Mouse (Mus musculus): ENCODE data around the gene Tnfrsf1a.

The Tnfrsf1a gene

DNA sequence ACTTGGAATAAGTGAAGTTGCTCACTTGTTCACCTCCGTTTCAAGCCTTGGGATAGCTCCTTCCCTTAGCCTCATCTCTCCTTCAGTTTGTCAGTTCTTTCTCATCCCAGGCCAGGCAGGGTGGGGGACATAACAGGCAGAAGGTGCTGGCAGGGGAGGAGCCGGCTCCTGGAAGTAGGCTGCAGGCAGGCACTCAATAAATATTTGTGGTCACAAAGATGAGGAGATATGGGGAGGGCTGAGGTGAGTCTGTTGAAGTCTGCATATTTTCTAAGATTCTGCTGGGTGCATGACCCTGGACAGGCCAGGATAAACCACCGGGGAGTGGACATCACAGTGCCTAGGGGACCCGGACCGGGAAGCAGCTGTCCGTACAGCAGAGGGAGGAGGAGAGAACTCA is 25.6 kb upstream of the Tnfrsf1a start:
- no peak for DNase-seq (ENCODE audit: low spot score)

DNA sequence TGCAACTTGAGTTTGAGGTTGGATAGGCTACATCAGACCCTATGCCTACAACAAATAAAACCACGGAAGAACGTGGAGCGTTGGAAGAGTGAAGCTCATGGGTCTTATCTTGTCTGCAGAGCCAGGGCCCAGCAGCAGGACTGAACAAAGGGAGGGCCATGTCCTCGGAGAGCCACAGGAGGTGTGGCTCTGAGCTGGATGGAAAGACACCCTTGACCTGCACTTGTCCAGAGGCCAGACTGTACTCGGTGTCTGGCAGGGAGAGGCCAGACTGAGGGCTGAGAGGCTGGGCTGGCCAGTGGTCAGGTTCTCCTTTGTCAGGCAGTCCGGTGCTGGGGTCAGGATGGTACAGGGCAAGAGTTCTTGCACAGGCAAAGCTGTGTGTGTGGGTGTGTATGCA is 23.8 kb upstream of the Tnfrsf1a start:
- DNase-seq (ENCODE audit: low spot score): no peak

DNA sequence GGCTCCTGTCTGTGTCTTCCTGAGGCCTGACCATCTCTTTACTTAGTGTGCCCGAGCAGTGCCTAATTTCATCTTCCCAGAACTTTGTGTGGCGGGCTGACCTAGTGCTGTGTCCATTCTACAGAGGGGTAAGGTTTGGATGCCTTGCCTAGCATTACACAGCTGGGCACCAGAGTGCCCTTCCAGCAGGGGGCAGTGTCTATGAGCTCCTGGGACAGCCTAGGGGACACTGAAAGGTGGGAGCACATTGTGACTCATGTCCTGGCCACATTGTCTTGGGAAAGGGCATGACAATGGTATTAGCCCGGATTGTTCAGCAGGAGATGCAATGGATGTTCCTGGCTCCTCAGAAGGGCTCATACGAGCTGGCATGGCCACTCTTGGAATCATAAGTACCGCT is 20.9 kb upstream of the Tnfrsf1a start:
- DNase-seq (ENCODE audit: low spot score): no peak

DNA sequence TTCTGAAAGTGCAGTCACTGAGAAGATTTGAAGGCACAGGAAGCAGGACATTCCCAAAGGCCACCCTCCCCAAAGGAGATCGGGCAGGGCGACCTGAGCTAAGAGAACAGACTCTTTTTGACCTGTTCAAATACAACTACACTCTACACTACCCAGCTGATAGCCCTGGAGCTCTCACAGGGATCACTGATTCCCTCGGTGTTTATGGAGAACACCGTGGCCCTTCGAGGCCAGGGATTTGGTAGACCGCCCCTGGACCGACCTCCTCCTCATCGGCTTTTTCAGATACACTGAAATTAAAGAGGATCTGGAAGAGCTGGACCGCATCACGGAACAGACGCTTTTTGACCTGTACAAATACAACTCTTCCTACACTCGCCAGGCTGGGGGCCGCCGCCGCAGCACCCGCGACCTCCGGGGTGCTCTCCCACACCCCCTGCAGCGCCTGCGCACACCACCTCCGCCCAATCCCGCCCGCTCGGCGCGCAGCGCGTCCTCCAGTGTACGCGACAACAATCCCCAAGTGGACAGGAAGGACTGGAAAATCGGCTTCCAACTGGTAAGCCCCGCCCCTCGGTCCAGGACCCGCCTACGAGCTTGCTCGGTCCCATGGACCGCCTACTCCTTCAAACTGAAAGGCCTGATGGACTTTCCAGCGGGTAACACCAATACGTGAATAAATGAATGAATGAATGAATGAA is 18.4 kb upstream of the Tnfrsf1a start:
- DNase-seq (ENCODE audit: low spot score): peak; percentile 89

DNA sequence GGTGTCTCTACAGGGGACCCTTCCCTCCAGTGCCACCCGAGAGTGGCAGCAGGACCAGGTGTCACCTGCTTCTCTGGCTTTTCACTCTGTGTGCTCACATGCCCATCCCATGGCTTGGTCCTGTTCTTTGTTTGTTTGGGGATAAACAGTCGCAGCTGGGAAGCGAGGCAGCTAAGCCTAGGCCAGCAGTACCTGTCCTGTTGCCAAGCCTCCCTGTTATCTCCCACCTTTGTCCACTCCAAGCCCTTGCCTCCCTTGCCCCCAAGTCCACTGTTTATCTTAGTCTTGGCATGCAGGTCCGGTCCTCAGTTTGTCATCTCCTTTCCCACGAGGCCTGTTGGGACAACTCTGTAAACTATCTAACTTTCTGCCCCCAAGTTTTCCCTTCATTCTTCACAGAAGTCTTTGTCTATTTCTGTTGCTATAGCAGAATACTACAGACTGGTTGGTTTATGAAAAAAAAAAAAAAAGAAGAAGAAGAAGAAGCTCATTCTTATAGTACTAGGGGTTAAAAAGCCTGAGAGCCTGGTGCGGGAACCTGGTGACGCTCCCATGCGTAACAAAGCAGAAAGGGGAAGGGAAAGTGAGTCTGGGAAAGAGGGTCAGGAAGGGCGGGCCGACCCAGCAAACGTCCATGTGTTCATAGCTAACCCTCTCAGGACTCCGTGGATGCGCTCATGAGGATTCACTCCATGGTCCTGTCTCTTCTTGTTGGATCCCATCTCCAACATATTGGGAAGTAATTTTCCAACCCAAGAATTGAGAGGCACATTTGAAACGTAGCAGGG is 15.9 kb upstream of the Tnfrsf1a start:
- no peak for DNase-seq (ENCODE audit: low spot score)

DNA sequence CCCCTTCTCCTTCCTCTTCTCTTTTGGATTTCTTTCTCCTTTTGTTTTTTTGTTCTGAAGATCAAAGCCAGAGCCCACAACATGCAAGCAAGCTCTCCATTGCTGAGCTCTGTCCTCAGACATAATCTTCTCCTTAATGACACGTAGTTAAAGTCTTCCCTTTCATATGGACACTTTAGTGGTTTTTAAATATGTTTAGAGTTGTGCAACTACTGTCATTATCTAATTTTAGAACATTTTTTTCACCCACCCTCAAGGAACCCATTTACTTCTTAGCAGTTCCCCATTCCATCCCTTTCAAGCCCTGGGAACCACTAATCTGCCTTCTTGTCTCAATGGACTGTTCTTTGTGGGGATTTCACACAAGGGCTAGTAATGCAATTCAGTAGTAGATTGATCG is 14.8 kb upstream of the Tnfrsf1a start:
- DNase-seq (ENCODE audit: low spot score): no peak

DNA sequence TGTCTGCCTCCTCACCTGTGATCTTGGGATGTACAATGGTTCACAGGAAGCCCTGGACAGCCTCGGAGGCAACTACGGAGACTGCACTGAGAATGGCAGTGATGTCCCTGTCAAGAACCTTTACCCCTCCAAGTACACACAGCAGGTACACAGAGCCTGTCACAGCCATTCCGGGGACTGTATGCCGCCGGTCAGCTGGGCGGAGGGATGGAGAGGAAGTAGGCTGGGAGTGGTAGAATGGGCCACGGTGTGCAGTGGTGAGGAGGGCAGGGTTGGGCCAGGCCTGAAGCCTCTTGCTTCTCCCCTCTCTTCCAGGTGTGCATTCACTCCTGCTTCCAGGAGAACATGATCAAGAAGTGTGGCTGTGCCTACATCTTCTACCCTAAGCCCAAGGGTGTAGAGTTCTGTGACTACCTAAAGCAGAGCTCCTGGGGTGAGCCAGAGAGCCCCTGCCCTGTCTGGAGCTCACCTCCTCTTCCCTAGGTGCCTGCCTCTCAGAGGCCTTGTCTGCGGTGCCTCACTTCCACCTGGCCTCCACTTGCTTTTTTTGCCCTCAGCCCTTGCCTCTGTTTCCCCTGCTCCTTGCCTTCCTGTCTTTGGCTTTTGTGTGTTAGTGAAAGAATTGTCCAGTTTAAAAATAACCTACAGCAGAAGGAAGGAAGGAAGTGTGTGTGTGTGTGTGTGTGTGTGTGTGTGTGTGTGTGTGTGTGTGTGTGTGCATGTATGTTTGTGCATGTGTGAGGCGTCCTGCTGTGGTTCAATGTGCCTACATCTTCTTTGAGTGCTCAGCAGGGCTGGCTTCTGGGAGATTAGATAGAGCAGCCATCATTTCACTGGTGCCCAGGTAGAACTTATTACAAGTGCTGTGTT is 10.1 kb upstream of the Tnfrsf1a start:
- no peak for DNase-seq (ENCODE audit: low spot score)

DNA sequence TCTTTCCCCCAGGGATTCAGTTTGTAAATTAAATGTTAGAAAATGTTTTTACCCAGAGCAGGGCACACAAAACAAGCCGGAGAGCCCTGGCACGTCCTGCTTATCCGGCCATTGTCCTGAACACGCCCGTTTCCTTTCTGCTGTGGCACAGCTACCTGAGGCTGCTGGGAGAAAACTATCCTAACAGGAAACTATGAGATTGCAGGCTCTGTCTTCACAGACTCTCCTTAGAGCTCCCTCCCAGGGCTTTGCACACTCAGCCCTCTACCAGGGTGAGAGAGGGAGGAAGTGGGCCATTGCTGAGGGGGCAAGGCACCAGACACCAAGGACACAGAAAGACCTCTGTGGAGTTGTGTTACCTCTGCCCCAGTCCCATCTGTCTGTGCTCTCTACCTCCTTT is 8.9 kb upstream of the Tnfrsf1a start:
- no peak for DNase-seq (ENCODE audit: low spot score)

DNA sequence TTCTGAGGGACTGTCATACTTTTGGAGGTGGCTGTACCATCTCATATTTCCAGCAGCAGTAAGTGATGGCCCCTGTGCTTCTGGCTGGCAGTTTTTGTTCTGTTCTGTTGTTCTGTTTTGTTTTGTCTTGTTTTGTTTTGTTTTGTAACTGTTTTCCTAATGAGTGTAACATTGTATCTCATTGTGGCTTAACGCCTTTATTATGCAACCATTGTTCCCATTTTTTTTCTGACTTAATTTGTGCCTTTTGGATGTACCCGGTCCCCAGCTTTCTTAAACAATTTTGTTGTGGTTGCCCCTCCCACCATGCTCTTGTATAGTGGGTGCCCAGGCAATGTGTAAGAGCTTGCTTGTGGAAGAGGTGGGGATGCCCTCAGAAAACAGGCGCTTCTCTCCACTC is 7.0 kb upstream of the Tnfrsf1a start:
- no peak for DNase-seq (ENCODE audit: low spot score)

DNA sequence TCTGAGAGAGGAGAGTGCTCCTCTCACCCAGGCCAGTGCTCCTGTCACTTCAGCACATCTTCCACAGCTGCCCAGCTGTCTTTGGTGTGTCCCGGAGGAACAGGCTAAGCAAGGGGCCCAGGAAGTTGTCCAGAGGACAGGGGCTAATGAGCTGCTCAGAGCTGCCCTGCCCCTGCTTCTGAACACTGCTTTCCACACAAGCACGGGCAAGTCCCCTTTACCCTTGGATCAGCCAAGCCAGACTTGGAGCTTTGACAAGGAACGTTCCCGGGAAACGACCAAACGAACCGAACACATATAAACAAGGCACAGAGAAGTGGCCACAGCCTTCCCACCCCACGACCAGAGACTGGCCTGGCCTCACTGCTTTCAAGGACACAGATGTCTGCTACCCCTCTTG is 5.1 kb upstream of the Tnfrsf1a start:
- no peak for DNase-seq (ENCODE audit: low spot score)

DNA sequence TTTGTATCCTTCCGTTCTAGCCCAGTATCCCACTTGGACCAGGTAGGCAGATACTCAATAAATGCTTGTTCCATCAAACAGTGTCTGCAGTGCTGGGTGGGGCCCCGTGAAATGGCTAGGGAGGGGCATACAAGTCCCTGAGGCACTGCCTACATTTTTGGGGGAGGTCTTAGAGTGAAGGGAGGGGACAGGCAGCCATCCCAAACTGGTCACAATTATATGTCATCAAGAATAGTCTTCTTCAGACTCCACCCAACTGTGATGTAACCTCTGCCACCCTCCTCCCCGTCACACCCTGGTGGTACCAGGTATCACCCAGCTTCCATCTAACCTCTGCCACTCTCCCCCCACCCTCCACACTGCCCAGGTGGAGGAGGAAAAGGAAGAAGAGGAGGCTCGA is 4.3 kb upstream of the Tnfrsf1a start:
- DNase-seq (ENCODE audit: low spot score): no peak

DNA sequence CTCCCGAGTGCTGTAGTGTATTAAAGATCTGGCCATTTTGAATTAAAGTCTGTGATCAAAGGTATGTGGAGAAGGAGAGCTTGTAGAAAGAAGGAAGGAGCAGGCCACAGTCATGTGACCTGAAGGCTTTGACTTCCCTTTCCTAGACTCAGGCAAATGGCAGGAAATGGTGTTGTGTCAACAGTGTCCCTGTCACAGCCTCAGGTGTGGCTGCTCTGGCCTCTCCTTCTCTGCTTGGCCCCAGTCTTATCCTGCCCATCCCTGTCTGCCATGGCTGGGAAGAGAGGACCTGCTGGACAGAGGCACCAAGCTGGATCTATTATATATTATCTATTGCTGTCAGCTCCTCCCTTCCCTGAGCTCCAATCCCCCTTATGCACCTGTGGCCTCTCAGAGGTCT is 3.5 kb upstream of the Tnfrsf1a start:
- DNase-seq (ENCODE audit: low spot score): no peak

DNA sequence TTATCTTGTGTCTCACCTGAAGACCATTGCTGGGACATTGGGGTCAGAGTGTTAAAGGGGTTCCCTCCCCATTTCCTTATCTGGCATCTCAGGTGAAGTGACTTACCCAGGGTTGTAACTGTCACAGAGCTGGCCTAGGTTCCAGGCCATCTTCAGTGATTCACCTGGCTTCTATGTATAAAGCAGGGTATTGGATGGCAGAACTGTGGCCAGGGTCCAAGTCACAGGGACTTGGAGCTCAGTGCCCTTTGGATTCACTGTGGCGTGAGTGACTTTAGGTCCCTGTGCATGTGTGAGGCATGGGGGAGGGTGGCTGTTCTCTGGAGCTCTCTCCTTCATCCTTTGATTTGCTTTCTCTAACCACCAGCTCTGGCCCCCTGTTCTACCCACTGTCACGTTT is 3.1 kb upstream of the Tnfrsf1a start:
- no peak for DNase-seq (ENCODE audit: low spot score)

DNA sequence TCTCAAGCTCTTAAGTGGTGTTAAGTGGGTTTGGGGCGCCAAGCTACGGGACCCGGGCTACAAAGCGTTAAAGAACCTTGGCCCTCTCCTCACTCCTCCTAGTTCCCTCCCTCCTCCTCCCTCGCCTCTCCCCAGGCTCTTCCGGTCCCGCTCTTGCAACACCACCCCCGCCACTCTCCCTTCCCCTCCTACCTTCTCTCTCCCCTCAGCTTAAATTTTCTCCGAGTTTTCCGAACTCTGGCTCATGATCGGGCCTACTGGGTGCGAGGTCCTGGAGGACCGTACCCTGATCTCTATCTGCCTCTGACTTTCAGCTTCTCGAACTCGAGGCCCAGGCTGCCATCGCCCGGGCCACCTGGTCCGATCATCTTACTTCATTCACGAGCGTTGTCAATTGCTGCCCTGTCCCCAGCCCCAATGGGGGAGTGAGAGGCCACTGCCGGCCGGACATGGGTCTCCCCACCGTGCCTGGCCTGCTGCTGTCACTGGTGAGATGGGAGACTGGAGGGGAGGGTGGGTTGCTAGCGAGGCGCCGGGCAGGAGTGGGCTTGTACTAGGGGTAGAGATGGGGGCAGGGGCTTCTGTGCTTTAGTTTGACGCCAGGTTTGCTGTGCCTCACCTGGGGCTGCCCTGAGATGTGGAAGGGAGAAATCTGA is 541 bp downstream of the Tnfrsf1a start:
- DNase-seq (ENCODE audit: low spot score): peak; percentile 88

DNA sequence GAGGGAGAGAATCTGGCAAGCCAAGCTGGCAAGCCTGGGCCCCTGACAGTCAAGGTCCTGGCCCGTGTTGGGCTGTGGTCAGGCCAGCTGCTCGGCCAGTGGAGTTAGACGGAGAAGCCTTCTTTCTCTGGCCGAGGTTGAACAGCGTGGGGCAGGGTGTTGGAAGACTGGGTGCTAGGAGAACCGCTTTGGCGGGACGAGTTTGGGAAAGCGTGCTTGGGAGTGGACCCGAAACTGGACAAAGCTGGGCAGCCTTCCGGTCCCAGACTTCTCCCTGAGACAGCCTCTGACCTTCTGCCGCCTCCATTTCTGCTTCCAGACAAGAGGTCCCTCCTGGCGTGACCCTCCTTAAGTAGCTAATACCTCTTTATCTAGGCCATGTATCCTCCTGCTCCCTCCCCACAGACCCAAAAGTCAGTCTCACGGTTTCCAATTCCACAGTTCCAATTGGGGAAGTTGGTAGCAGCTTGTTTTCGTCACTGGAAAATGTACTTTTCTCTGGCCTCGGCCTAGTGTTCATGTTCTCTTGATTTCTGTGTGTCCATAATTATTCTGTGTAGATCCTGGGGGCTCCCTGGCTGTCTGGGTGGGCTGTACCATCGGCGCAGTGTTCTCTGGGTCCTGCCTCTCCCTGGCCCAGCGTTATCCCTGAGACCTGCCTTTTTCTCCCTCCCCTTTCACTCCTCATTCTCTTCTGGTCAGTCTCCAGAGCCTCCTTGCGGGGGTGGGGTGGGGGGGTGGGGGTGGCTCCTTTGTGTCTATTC is 1.3 kb downstream of the Tnfrsf1a start:
- DNase-seq (ENCODE audit: low spot score): no peak

DNA sequence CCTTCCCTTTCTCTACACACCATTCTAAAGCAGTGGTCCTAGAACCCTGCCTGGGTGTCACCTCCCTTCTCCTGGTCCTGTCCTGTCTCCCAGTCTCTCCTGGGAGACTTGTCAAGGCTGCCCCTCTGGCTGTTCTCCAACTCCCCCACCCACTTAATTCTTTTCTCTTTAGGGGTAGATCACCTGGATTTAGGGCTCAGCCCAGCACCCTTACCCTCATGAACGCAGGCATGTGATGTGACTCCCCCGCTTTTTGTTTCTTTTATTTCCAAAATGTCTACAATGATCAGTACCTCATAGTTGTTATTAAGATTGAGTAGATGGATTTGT is 1.8 kb downstream of the Tnfrsf1a start:
- no peak for DNase-seq (ENCODE audit: low spot score)

DNA sequence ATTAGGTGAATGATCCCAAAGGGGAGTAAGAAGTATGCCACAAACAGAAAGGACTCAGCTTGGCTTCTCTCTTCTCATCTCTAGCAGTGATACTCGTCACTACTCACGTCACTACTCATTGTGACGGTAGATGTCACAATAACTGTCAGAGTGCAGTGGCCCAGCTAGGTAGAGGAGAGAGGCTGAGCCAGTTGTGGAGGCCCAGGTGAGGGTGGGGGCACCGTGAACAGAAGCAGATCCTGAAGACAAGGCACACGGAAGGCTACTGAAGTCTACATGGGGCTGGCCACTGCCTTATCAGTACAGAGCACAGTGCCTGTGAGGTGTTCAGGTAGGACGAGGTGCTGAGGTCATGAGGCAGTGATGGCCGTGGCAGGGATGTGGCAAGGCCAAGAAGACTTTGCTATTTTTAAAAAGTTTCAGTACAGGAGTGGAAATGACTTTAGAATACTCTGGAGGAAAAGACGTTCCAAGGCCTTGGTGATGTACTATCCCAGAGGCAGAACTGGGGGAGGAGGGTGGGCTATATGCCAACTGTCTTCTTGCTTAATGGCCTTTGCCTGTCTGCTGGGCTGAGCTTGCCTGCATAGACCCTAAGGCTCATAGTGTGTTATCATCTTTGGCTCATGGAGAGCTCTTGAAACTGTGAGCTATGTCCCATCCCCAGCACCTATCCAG is 2.3 kb downstream of the Tnfrsf1a start:
- no peak for DNase-seq (ENCODE audit: low spot score)

DNA sequence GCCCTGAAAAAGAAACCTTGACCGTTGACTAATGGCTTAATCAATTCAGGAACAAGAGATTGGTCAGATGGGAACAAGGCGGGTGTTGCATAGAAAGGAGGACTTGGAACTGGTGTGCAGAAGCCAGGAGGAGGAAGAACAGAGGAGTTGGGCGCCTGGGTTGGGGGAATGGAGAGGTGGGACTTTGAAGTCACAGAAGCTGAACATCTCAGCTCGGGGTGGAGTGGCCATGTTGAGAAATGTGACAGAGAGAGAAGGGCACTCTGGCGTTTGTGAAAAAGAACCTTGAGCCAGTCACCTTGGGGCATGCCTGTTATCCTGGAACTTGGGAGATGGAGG is 2.9 kb downstream of the Tnfrsf1a start:
- no peak for DNase-seq (ENCODE audit: low spot score)

DNA sequence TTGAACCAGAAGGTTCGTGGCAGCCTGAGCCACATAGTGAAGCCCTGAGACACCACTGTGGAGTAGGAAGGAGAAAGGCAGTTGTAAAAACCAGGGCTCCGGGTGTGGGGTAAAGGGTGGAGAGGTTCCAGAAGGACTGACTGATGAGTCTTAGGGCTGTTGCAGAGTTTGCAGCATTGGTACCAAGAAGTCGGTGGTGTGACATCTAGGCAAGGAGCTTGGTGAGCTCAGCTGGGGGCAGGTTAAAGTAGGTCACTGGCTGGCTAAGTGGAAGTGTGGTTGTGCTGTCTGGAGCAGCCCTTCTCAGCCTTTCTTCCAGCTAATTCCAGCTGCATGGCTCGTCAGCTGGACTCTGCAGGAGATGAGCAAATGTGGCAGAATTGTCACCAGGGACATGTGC is 3.6 kb downstream of the Tnfrsf1a start:
- no peak for DNase-seq (ENCODE audit: low spot score)

DNA sequence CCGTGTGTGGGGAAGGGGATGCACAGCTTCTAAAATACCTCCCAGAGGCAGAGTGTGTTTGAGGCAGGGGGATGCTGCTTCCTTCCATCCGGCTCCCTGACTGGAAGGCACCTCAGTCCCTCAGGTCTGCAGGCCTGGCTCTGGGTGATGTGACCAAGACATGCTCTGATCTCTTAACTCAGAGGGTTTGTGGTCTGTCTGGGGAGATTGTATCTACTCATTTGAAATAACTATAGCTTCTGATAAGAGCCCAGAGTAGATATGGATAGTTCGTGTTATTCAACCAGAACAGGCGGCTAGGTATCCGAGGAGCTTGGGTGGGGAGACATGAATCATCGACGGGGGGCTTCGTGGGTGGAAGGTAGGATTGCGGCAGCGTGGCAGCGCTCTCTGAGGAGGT is 4.1 kb downstream of the Tnfrsf1a start:
- no peak for DNase-seq (ENCODE audit: low spot score)

DNA sequence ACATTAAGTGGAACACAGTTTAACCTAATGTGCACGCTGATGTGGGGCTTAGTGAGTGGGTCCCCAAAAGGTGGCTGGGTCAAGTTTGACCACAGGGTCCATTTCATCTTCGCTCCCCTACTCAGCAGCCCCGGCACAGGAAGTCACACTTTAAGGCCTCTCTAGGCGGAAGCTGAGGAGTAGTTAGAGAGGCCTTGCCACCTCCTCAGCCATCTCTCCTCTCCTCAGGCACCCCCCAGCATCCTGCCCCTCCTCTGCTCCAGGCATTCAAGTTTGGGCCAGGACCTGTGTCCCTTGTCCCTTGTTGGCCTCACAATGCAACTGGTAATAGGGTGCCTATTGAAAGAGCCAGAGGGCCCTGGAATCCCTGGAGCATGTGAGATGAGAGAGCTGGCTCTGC is 4.5 kb downstream of the Tnfrsf1a start:
- no peak for DNase-seq (ENCODE audit: low spot score)

Measured in embryo, embryonic 10.5 days (tissue).